In genomic region chr1:73953317-73954014, GRCm38 (mm10) we compare ENCODE assay signal across 16 mouse cellular contexts.
"Had no signal": no experiment of that assay in that cellular context is flagged by ENCODE, and none has a peak within 500 bp of the region (broad histone marks: within the 10 kb centered on the region; RNA-seq: fewer than 3 reads in every experiment).

No protein-coding gene starts in this region.

- H3K9ac ChIP-seq: kidney, embryonic 15.5 days; liver, embryonic 15.5 days; lung, embryonic 14.5 days; midbrain, embryonic 12.5 days; neural tube, embryonic 12.5 days; stomach, embryonic 15.5 days had no signal

- DNase-seq: lung, embryonic 14.5 days; lung, postnatal 14 days; retina, postnatal 1 day; right cerebral cortex, postnatal 4 days; spleen, adult 18-20 months; thymus, postnatal 4 days had no signal

- H3K4me2 ChIP-seq: kidney, embryonic 15.5 days; liver, embryonic 11.5 days; liver, embryonic 15.5 days; lung, embryonic 14.5 days; midbrain, embryonic 12.5 days; neural tube, embryonic 12.5 days; stomach, embryonic 15.5 days had no signal

- H3K36me3 ChIP-seq: midbrain, embryonic 12.5 days had no signal

- H3K9me3 ChIP-seq: kidney, embryonic 15.5 days; limb, embryonic 10.5 days; liver, embryonic 15.5 days; megakaryocyte, embryonic 14.5 days; midbrain, embryonic 12.5 days; neural tube, embryonic 12.5 days; stomach, embryonic 15.5 days had no signal

- H3K27me3 ChIP-seq: kidney, embryonic 15.5 days; liver, embryonic 15.5 days; midbrain, embryonic 12.5 days; neural tube, embryonic 12.5 days; stomach, embryonic 15.5 days had no signal

- H3K27ac ChIP-seq: kidney, embryonic 15.5 days; left cerebral cortex, adult 2 months; limb, embryonic 10.5 days; liver, embryonic 15.5 days; macrophage; midbrain, embryonic 12.5 days; neural tube, embryonic 12.5 days had no signal

- H3K4me3 ChIP-seq: kidney, embryonic 15.5 days; left cerebral cortex, adult 2 months; limb, embryonic 10.5 days; liver, embryonic 15.5 days; megakaryocyte, embryonic 14.5 days; midbrain, embryonic 12.5 days; neural tube, embryonic 12.5 days; stomach, embryonic 15.5 days had no signal
